Mouse (Mus musculus) cortical plate, adult 2 months (tissue): ENCODE data around the gene Exoc2. TPM values are rescaled to one million over a fixed set of nuclear protein-coding genes. Genes with fewer than 3 reads are reported as not detected.

ENCODE experiments used
- H3K27ac ChIP-seq: fragments of 200-500 bp; 2 replicates; pipeline ENCODE4 v1.5.1; 2012; ENCODE audit warnings: low read length, control low read depth, inconsistent platforms; ENCODE audit not compliant: insufficient read depth
- H3K4me1 ChIP-seq: fragments of 200-500 bp; 2 replicates; pipeline ENCODE4 v1.6.1; 2011; ENCODE audit warnings: low read length; ENCODE audit not compliant: control insufficient read depth, insufficient read depth
- H3K4me3 ChIP-seq: fragments of 200-500 bp; 2 replicates; pipeline ENCODE4 v1.5.1; 2011; ENCODE audit warnings: mild to moderate bottlenecking, low read length, control low read depth; ENCODE audit not compliant: insufficient read depth
- CTCF ChIP-seq: fragments of 200-500 bp; IDR thresholded peaks from 2 replicates; pipeline ENCODE4 v1.5.1; 2011; ENCODE audit warnings: mild to moderate bottlenecking, control low read depth, low read length; ENCODE audit not compliant: insufficient read depth; ENCODE audit errors: extremely low read depth
- POLR2A ChIP-seq: fragments of 200-500 bp; IDR thresholded peaks from 2 replicates; pipeline ENCODE4 v1.6.1; 2011; ENCODE audit warnings: mild to moderate bottlenecking, low read length, control low read depth; ENCODE audit not compliant: insufficient read depth; ENCODE audit errors: extremely low read depth
- polyA plus RNA-seq: library from polyadenylated mRNA; depleted of rRNA; stranded (reverse); fragments of >200 nt; gene quantifications from 2 replicates; pipeline ENCODE4 v1.2.3, GENCODE M21; 2012

The Exoc2 gene
- polyA plus RNA-seq, 1 experiment: 26.6 TPM

- TF ChIP-seq CTCF (no peak), POLR2A (no peak)
- Histone ChIP-seq H3K4me1 (no peaks in the 10 kb centered on the region), H3K4me3 (no peak overlapping the region), H3K27ac (no peak overlapping the region)
Measured at GRCm38 (mm10) chr13:30994249-30994858, 20.5 kb upstream of the Exoc2 start.

- no peaks in the 10 kb centered on the region for H3K4me1 ChIP-seq
- no peak overlapping the region for H3K27ac ChIP-seq
- no peak overlapping the region for H3K4me3 ChIP-seq
- TF ChIP-seq CTCF (peak; percentile 43; the same call in 1 of the 2 replicates), POLR2A (no peak)
Measured at GRCm38 (mm10) chr13:30993819-30994218, 19.9 kb upstream of the Exoc2 start.

GRCm38 (mm10) chr13:30990233-30990632 lies 16.3 kb upstream of the Exoc2 start:
- Histone ChIP-seq H3K27ac (no peak overlapping the region), H3K4me1 (no peaks in the 10 kb centered on the region), H3K4me3 (no peak overlapping the region)
- no peak for TF ChIP-seq CTCF
- no peak for TF ChIP-seq POLR2A

- Histone ChIP-seq H3K4me3 (no peak overlapping the region), H3K27ac (no peak overlapping the region), H3K4me1 (no peaks in the 10 kb centered on the region)
- no peak for TF ChIP-seq POLR2A
- TF ChIP-seq CTCF: no peak
Measured at GRCm38 (mm10) chr13:30989710-30990109, 15.8 kb upstream of the Exoc2 start.

GRCm38 (mm10) chr13:30987686-30988085 lies 13.8 kb upstream of the Exoc2 start:
- H3K4me1 ChIP-seq: no peaks in the 10 kb centered on the region
- TF ChIP-seq CTCF: no peak
- TF ChIP-seq POLR2A: no peak
- H3K27ac ChIP-seq: no peak overlapping the region
- H3K4me3 ChIP-seq: no peak overlapping the region

GRCm38 (mm10) chr13:30986934-30987455 lies 13.1 kb upstream of the Exoc2 start:
- H3K4me1 ChIP-seq: no peaks in the 10 kb centered on the region
- peak overlapping the region; percentile 88 for H3K27ac ChIP-seq
- TF ChIP-seq CTCF: no peak
- no peak for TF ChIP-seq POLR2A
- H3K4me3 ChIP-seq: no peak overlapping the region

- TF ChIP-seq CTCF (no peak), POLR2A (no peak)
- peak overlapping the region; percentile 88 for H3K27ac ChIP-seq
- no peaks in the 10 kb centered on the region for H3K4me1 ChIP-seq
- peak overlapping the region; percentile 14 for H3K4me3 ChIP-seq
Measured at GRCm38 (mm10) chr13:30985598-30986466, 11.9 kb upstream of the Exoc2 start.

- Histone ChIP-seq H3K4me3 (peak overlapping the region; percentile 14), H3K4me1 (no peaks in the 10 kb centered on the region), H3K27ac (peak overlapping the region; percentile 88)
- TF ChIP-seq CTCF (no peak), POLR2A (no peak)
Measured at GRCm38 (mm10) chr13:30985275-30985597, 11.3 kb upstream of the Exoc2 start.

GRCm38 (mm10) chr13:30981666-30982065 lies 7.8 kb upstream of the Exoc2 start:
- peak; percentile 53 for TF ChIP-seq CTCF
- no peak for TF ChIP-seq POLR2A
- Histone ChIP-seq H3K4me1 (peaks cover 4% of the 10 kb centered on the region), H3K4me3 (no peak overlapping the region), H3K27ac (no peak overlapping the region)

- Histone ChIP-seq H3K4me3 (no peak overlapping the region), H3K27ac (no peak overlapping the region), H3K4me1 (peaks cover 4% of the 10 kb centered on the region)
- TF ChIP-seq CTCF: no peak
- TF ChIP-seq POLR2A: no peak
Measured at GRCm38 (mm10) chr13:30978224-30978623, 4.3 kb upstream of the Exoc2 start.
